Mouse (Mus musculus) kidney, embryonic 16.5 days (tissue): ENCODE data around the gene Pmm2. TPM values are rescaled to one million over a fixed set of nuclear protein-coding genes. Genes with fewer than 3 reads are reported as not detected.

ENCODE experiments used
- ATAC-seq: fragments of 200-750 bp; cut with Nextera tagmentation; 2 replicates; pipeline ENCODE4 v1.8.0; 2017; ENCODE audit warnings: moderate TSS enrichment; ENCODE audit not compliant: low FRiP score, low TSS enrichment
- H3K27ac ChIP-seq: fragments of 300-500 bp; sonication (generic); 2 replicates; pipeline ENCODE4 v1.5.1; 2014; ENCODE audit warnings: low read length
- H3K27me3 ChIP-seq: fragments of 300-500 bp; sonication (generic); 2 replicates; pipeline ENCODE4 v1.6.1; 2014; ENCODE audit warnings: low read length, control low read depth, mixed read lengths; ENCODE audit not compliant: insufficient read depth
- H3K36me3 ChIP-seq: fragments of 300-500 bp; sonication (generic); 2 replicates; pipeline ENCODE4 v1.6.1; 2014; ENCODE audit warnings: low read length, control low read depth, mixed read lengths; ENCODE audit not compliant: insufficient read depth
- H3K4me1 ChIP-seq: fragments of 300-500 bp; sonication (generic); 2 replicates; pipeline ENCODE4 v1.6.1; 2014; ENCODE audit warnings: low read length, control low read depth, mixed read lengths; ENCODE audit not compliant: insufficient read depth
- H3K4me2 ChIP-seq: fragments of 300-500 bp; sonication (generic); replicated peaks from 2 replicates; pipeline ENCODE4 v1.6.1; 2014; ENCODE audit warnings: low read depth, low read length
- H3K4me3 ChIP-seq: fragments of 300-500 bp; sonication (generic); 2 replicates; pipeline ENCODE4 v1.5.1; 2014; ENCODE audit warnings: mild to moderate bottlenecking, low read length
- H3K9ac ChIP-seq: fragments of 300-500 bp; sonication (generic); replicated peaks from 2 replicates; pipeline ENCODE4 v1.6.1; 2014; ENCODE audit warnings: low read length
- H3K9me3 ChIP-seq: fragments of 300-500 bp; sonication (generic); 2 replicates; pipeline ENCODE4 v1.6.1; 2016; ENCODE audit warnings: low read length, control low read depth
- WGBS: fragments of 180-500 bp; shearing (Covaris S2); extraction: QIAGEN DNeasy Blood & Tissue Kit; methylation state at CpG from one replicate; pipeline ENCODE4 v1.1.7; 2014; 5-methylcytosine and 5-hydroxymethylcytosine counted together
- polyA plus RNA-seq: library from polyadenylated mRNA; unstranded; fragments of >200 nt; fragmentation: Nextera tagmentation; extraction: Ambion mirVana; gene quantifications from 2 replicates; pipeline ENCODE4 v1.2.1, GENCODE M21; 2015

Pmm2 gene
- polyA plus RNA-seq, 1 experiment from 2014 or later = 61.2 TPM

GRCm38 (mm10) chr16:8674165-8674564, 36.7 kb downstream of the Pmm2 start:
- 2% methylated on average over 8 of the region's 8 CpGs for WGBS
- no peak overlapping the region for H3K9ac ChIP-seq
- no peaks in the 10 kb centered on the region for H3K27me3 ChIP-seq
- H3K27ac ChIP-seq = no peak overlapping the region
- H3K4me3 ChIP-seq = no peak overlapping the region
- H3K4me1 ChIP-seq = peaks cover 27% of the 10 kb centered on the region
- no peak overlapping the region for H3K4me2 ChIP-seq
- ATAC-seq = no peak
- H3K9me3 ChIP-seq = no peaks in the 10 kb centered on the region
- H3K36me3 ChIP-seq = no peaks in the 10 kb centered on the region

- Histone ChIP-seq H3K4me3 (no peak overlapping the region), H3K9ac (no peak overlapping the region), H3K27ac (no peak overlapping the region), H3K9me3 (no peaks in the 10 kb centered on the region), H3K4me1 (peaks cover 13% of the 10 kb centered on the region), H3K36me3 (no peaks in the 10 kb centered on the region), H3K27me3 (no peaks in the 10 kb centered on the region), H3K4me2 (no peak overlapping the region)
- WGBS = 83% methylated on average over 8 of the region's 8 CpGs
- no peak for ATAC-seq
Observed at GRCm38 (mm10) chr16:8675559-8675958, 38.1 kb downstream of the Pmm2 start.

- H3K27ac ChIP-seq = no peak overlapping the region
- H3K4me1 ChIP-seq = peaks cover 6% of the 10 kb centered on the region
- no peak overlapping the region for H3K4me3 ChIP-seq
- WGBS = 77% methylated on average over 2 of the region's 2 CpGs
- H3K4me2 ChIP-seq = no peak overlapping the region
- H3K27me3 ChIP-seq = no peaks in the 10 kb centered on the region
- H3K9ac ChIP-seq = no peak overlapping the region
- H3K9me3 ChIP-seq = no peaks in the 10 kb centered on the region
- ATAC-seq = no peak
- H3K36me3 ChIP-seq = no peaks in the 10 kb centered on the region
Observed at GRCm38 (mm10) chr16:8676228-8676627, 38.8 kb downstream of the Pmm2 start.

- Histone ChIP-seq H3K36me3 (no peaks in the 10 kb centered on the region), H3K27ac (no peak overlapping the region), H3K27me3 (no peaks in the 10 kb centered on the region), H3K4me3 (no peak overlapping the region), H3K9ac (no peak overlapping the region), H3K4me2 (no peak overlapping the region), H3K4me1 (peaks cover 6% of the 10 kb centered on the region), H3K9me3 (no peaks in the 10 kb centered on the region)
- WGBS = 54% methylated on average over 4 of the region's 4 CpGs
- ATAC-seq = no peak
Observed at GRCm38 (mm10) chr16:8676800-8677199, 39.3 kb downstream of the Pmm2 start.

- H3K4me2 ChIP-seq = no peak overlapping the region
- no peaks in the 10 kb centered on the region for H3K4me1 ChIP-seq
- no peaks in the 10 kb centered on the region for H3K9me3 ChIP-seq
- no peak overlapping the region for H3K9ac ChIP-seq
- no peak for ATAC-seq
- H3K4me3 ChIP-seq = no peak overlapping the region
- 50% methylated on average over 5 of the region's 5 CpGs for WGBS
- no peak overlapping the region for H3K27ac ChIP-seq
- H3K36me3 ChIP-seq = no peaks in the 10 kb centered on the region
- H3K27me3 ChIP-seq = no peaks in the 10 kb centered on the region
Observed at GRCm38 (mm10) chr16:8678035-8678434, 40.6 kb downstream of the Pmm2 start.

- Histone ChIP-seq H3K4me2 (no peak overlapping the region), H3K9me3 (no peaks in the 10 kb centered on the region), H3K27ac (no peak overlapping the region), H3K4me3 (no peak overlapping the region), H3K36me3 (no peaks in the 10 kb centered on the region), H3K27me3 (no peaks in the 10 kb centered on the region), H3K9ac (no peak overlapping the region), H3K4me1 (no peaks in the 10 kb centered on the region)
- 88% methylated on average over 4 of the region's 4 CpGs for WGBS
- no peak for ATAC-seq
Observed at GRCm38 (mm10) chr16:8678676-8679075, 41.2 kb downstream of the Pmm2 start.

GRCm38 (mm10) chr16:8679780-8680179, 42.3 kb downstream of the Pmm2 start:
- Histone ChIP-seq H3K9ac (no peak overlapping the region), H3K4me2 (no peak overlapping the region), H3K27ac (no peak overlapping the region), H3K36me3 (no peaks in the 10 kb centered on the region), H3K27me3 (no peaks in the 10 kb centered on the region), H3K9me3 (no peaks in the 10 kb centered on the region), H3K4me1 (no peaks in the 10 kb centered on the region), H3K4me3 (no peak overlapping the region)
- ATAC-seq = no peak
- WGBS = 78% methylated on average over 3 of the region's 3 CpGs

- Histone ChIP-seq H3K27me3 (no peaks in the 10 kb centered on the region), H3K4me2 (no peak within 1 kb of the TSS), H3K4me1 (no peaks in the 10 kb centered on the region), H3K4me3 (no peak within 1 kb of the TSS), H3K36me3 (no peaks in the 10 kb centered on the region), H3K9ac (no peak within 1 kb of the TSS), H3K27ac (no peak within 1 kb of the TSS), H3K9me3 (no peaks in the 10 kb centered on the region)
- no peak for ATAC-seq
- 87% methylated on average over 5 of the region's 5 CpGs for WGBS
Observed at GRCm38 (mm10) chr16:8680470-8680869, 43.0 kb downstream of the Pmm2 start, which contains the start of gene Gm5767. Gm5767 (plus strand) TSS chr16:8680770.

- no peaks in the 10 kb centered on the region for H3K9me3 ChIP-seq
- no peak overlapping the region for H3K9ac ChIP-seq
- no peak overlapping the region for H3K4me2 ChIP-seq
- H3K27ac ChIP-seq = no peak overlapping the region
- no peak for ATAC-seq
- H3K36me3 ChIP-seq = peaks cover 12% of the 10 kb centered on the region
- WGBS = 46% methylated on average over 4 of the region's 4 CpGs
- H3K4me3 ChIP-seq = no peak overlapping the region
- H3K4me1 ChIP-seq = no peaks in the 10 kb centered on the region
- no peaks in the 10 kb centered on the region for H3K27me3 ChIP-seq
Observed at GRCm38 (mm10) chr16:8685087-8685486, 47.6 kb downstream of the Pmm2 start.

GRCm38 (mm10) chr16:8686121-8686870, 48.8 kb downstream of the Pmm2 start:
- H3K9me3 ChIP-seq = no peaks in the 10 kb centered on the region
- H3K4me1 ChIP-seq = no peaks in the 10 kb centered on the region
- peaks cover 22% of the 10 kb centered on the region for H3K36me3 ChIP-seq
- ATAC-seq = peak; percentile 42; the same call in 1 of the 2 replicates
- WGBS = 59% methylated on average over 7 of the region's 7 CpGs
- 0 out of 2 replicates have a peak overlapping the region, but pooled peaks have one; percentile 1 for H3K9ac ChIP-seq
- no peak overlapping the region for H3K4me2 ChIP-seq
- no peak overlapping the region for H3K27ac ChIP-seq
- no peak overlapping the region for H3K4me3 ChIP-seq
- no peaks in the 10 kb centered on the region for H3K27me3 ChIP-seq
